Mouse (Mus musculus) heart, adult 18-20 months (tissue): ENCODE measurements at regions not wholly inside any gene's neighbourhood (a gene's known extent, or its start where the extent isn't known, plus 50 kb on each side); places are given as distances from the start of the nearest gene placed in this dataset.

Experiments used
- DNase-seq, 2 experiments: peaks; one replicate each; pipeline ENCODE4 v3.0.0; 2021 to 2022; ENCODE audit warnings: mixed read lengths in 1 of 2

DNA sequence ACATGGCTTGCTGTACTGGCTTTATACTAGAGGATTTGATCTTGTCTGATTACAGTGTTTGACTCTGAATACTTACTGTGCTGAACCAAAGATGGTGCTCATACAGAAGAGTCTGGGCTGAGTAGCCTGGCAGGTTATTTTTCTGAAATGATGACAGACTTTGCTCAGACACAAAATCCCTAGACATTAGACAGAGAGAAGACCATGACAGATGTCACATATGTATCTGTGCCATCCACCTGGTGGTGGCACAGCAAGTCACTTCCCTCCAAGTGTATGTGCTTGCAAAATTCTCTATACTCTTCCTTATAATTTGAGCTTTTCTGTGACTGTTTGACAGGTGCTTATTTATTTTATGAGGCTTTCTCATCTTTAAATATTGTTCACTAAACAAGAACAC lies 80.7 kb downstream of the Gm7361 start:
- no peak for DNase-seq

GRCm38 (mm10) chr5:26339266-26339665 lies 81.8 kb downstream of the Gm7361 start:
- no peak for DNase-seq

DNA sequence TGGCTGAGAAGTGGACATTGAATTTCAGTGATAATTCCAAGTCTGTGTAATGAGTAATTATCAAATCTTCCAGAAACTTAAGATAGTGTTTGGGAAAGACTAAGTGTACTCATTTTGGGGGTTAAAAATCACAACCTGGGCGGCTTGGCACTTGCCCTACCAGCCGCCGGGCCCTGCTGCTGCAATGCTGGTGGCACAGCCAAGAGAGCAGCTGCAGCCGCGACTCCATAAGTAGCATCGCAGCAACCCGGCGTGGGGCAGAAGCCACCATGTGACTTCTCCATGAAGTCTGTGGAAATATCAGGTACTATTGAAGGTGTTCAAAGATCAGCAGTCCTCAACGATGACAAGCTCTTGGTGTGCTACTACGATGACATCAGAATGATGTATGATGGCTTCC lies 97.7 kb downstream of the Gm7361 start:
- no peak for DNase-seq

DNA sequence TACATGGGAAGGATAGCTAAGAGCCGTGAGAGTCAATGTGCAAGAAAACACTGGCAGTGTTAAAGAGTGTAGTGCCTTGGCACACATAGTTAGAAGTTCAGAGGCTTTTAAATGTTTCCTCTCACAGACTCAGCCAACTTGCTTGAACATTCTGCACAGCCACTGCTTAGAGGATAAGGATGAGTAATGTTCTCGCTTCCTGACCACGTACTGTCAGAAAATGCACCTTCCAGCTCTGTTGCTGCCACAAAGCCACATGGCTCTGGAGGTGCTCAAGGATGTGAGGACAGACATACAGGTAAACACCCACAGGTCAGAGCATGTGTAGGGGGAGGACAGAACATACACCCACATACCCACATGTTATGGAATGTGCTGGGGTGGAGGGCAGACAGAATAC lies 101.6 kb downstream of the Gm7361 start:
- no peak for DNase-seq

DNA sequence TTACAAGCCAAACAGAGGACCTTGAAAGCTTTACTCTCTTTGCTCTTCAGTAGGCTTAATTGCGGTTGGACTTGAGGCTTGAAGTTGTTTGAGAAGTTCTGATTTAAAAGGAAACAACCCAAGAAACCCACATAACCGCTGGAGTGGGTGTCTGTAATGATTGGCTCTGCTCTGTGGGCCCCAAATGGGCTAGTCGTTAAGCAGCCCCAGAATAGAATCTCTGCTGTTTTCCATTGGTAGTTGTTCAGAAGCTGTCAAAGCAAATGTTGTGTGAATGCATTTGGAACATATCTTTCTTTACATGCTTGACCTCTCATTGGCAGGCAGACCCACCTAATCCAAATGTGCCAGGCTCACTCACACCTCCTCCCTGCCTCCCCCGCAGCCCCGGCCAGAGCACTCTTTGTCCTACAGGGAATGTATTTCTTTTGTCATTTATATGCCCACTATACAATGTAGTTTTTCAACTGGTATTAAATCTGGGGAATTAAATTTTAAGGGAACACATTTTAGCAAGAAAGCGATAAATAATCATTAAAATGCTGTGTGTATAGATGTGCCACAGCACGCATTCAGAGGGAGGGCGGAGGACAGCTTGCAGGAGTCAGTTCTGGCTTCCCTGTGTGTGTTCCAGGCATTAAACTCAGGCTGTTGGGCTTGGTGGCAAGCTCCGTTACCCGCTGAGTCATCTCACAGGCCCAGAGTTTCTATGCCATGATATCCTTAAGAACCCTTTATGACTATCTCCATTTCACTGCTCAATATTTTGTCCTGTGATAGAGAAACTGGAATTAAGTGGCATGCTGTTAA lies 116.9 kb downstream of the Gm7361 start:
- no peak for DNase-seq

- no peak for DNase-seq
These were observed 149.7 kb downstream of the Gm7361 start for GRCm38 (mm10) chr5:26407088-26407672.

DNA sequence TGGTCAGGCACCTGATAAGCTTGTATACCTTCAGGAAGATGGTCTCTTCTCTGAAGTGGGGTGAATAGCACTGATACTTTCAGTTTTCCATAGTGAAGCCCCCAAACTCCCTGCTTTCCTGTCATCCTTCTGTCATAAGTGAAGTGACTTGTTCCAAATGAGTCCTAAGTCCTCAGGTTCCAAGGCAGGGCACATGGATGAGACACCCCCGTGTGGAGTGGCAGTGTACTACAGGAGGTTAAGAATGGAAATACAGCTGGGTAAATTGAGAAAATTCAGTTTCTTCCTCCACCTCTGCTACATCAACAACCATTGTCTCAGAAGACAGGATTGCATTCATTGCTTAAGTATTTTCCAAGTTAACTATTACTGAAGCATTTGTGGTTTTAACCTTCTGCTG lies 155.7 kb downstream of the Gm7361 start:
- no peak for DNase-seq

DNA sequence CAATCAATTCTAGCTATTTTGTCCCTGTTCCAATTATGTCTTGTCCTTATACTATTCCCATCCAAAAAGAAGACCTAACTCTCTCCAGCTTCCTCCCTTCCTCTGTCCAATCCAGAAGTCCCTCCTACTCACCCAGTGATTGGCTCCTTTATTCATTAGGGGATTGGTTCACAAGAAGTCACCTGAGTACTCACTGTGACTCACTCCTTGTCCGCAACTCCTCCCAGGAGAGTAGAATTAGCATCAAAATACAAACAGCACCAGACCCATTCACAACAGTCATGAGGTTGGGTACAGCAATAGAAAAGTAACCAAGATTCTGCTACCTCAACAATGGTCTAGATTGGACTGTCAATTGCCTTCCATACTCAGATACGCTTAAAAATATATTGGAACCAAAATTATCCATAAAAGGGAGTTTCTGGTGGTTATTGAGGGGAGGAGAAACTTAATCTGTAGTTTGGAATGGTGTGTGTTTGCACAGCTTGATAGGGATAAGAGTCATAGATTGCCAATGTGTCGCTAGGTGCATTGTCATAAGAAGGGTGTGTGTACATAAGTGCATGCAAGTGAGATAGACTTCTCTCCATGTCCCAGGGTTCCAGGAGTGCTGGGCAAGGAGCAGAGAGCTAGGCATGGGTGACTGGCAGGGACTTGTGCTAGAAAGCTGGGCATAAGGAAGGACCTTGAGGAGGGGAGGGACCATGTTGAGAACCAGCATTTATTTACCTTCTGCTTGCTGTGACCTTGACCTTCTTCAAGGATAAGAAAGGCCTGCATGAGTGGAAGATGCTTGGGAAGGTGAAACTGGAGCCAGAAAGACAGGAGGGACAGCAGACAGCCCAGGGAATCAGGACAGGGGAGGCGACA lies 187.1 kb downstream of the Gm7361 start:
- no peak for DNase-seq

- no peak for DNase-seq
These were observed 193.8 kb downstream of the Gm7361 start for GRCm38 (mm10) chr5:26451306-26451705.

DNA sequence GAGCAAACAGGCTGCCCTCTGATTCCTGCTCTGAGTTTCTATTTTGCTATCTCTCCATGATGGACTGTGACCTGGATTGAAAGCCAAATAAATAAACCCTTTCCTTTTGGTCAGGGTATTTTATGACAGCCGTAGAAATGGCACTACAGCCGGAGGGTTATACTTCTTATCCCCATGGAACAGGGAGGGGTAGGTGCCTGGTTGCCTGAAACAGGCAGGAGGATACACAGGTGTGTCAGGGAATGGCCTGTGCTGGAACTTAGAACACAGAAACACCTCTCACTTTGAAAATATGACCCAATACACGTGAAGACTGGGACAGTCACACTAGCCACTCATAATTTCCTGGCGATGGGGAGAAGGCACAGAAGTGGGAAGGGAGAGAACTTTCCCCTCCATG lies 200.1 kb downstream of the Gm7361 start:
- DNase-seq: no peak

DNA sequence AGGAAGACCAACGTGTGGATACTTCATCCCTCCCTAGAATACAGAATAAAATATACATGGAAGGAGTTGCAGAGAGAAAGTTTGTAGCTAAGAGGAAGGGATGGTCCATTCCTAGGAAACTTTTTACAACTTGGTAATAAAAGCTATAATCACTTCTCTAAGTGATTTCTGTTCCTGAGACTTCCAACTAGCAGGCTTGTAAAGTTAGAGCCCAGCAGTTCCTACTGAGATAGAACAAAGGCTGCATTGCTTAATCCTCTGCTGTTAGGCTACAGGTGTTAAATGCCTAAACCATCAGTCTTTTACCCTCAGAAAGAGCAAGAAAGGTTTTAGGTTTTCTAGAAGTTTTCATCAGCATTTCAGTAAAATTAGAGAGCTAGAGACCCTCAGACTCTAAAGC lies 209.2 kb downstream of the Gm7361 start:
- no peak for DNase-seq

GRCm38 (mm10) chr5:26485726-26486125 lies 228.2 kb downstream of the Gm7361 start:
- DNase-seq: no peak

DNA sequence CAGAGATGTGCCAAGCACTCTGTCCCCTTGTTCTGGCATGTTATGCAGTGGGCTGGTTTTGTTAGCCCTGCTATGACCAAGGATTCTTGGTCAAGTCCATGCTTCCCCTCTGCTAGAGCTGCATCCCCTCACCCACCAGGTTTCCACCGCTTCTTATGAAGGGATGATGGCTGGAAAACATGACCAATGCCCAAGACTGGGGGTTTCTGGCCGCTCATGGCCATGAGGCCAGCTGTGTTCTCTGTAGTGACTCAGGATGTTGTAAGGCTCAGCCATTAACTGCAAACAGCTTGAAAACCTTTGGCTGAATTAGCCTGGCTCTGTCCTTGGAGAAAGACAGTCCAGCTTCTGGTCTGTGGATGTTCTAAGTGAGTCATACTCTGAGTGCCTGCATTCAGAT lies 236.5 kb downstream of the Gm7361 start:
- no peak for DNase-seq

DNA sequence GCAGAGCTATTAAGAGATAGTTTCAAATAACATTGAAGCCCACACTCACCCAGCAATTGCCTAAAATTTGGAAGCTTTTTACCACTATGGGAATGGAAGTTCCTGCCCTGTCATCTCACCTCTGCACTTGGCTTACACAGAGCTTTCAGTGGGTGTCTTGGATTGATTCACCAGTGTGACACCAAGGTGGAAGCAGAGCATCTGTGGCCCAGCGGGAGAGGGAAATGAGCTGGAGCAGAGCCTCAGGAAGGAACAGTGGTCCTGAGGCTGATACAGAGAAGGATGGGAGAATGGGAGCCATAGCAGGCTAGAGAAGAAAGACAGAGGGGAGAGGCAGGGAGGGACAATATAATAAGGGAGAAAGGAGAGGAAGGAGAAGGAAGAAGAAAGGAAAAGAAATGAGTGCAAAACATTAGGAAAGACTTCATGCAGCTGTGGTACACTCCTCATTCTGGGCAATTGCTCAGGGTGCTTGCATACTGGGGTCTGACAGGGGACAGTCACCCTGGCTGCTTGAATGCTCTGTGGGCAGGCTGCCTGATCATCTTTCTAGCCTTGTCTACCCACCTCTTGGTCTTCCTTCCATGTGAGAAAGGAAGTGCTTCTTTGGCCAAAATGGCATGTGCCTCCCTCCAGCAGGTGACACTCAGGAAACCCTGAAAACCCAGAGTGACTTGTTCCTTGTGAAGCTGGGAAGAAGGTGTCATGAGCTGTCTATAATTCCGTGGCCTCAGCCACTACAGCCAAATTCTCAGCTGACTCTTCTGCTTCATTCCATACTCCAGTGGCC lies 240.3 kb downstream of the Gm7361 start:
- DNase-seq: no peak

GRCm38 (mm10) chr5:26509525-26510168 lies 252.2 kb downstream of the Gm7361 start:
- no peak for DNase-seq

GRCm38 (mm10) chr5:26513039-26513955 lies 255.8 kb downstream of the Gm7361 start:
- peak in 1 of 2 experiments; percentile 3 for DNase-seq

DNA sequence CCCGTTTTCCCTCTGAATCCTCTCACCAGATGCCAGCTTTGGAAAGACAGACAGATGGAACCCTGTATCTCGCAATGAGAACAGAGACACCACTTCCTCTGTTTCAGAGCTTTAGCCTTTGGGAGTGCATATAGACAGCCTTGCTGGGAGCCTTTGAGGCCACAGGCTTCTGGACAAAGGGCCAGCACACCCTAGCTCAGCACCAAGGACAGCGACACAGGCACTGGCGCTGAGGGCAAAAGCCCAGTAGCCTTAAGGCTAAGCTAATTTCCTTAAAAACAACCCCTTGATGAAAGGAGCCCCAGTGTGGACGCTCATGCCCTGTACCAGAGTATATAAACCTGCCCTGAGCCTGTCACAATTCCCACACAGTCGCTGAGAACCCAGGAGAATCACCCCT lies 278.1 kb downstream of the Gm7361 start:
- DNase-seq: peak in 1 of 2 experiments; percentile 35

DNA sequence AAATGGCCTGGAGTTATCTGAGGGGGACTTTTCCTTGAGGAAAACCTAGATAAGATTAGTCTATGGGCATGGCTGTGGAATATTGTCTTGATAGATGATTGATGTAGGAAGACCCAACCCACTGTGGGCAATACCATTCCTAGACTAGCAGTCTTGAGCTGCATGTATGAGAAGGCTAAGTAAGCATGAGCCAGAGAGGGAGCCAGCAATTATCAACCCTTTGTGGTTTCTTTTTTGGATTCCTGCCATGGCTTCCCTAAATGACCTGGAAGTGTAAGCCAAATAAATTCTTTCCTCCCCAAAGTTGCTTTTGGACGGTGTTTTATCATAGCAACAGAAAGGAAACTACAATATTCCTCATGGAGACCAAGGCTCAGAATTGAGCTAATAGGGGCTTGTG lies 253.7 kb upstream of the Dpp6 start:
- DNase-seq: no peak

DNA sequence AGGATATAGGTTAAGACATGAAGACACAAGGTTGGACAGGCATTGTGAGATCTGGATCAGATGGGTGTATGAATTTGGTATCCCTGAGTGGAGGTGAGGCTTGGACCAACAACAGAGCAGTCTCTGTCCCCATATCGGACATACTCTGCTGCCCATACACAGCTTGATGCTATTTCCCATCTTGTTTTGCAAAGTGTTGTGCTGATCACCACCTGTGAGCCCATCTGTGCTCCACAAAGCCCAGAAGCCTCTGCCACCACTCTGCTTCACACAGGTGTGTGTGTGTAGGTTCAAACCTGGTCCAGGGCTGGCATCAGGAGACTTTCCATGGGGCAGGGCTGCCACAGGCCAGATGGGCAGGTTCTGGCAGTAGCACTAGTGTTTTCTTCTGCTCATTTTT lies 252.9 kb upstream of the Dpp6 start:
- DNase-seq: no peak

GRCm38 (mm10) chr5:26572691-26573191 lies 244.3 kb upstream of the Dpp6 start:
- no peak for DNase-seq
